Mouse (Mus musculus) midbrain, postnatal 0 days (tissue): ENCODE measurements around the gene Spata31d1a. TPM values are rescaled to one million over a fixed set of nuclear protein-coding genes. Genes with fewer than 3 reads are reported as not detected.

Source experiments
- ATAC-seq: fragments of 200-750 bp; cut with Nextera tagmentation; 2 replicates; pipeline ENCODE4 v1.8.0; 2017; ENCODE audit warnings: moderate number of reproducible peaks, mild to moderate bottlenecking, moderate TSS enrichment, moderate library complexity; ENCODE audit not compliant: low FRiP score
- DNase-seq: peaks from one replicate; pipeline ENCODE4 v3.0.0-alpha.2; 2015; ENCODE audit warnings: low spot score
- H3K27ac ChIP-seq: fragments of 300-500 bp; sonication (generic); 2 replicates; pipeline ENCODE4 v1.5.1; 2014; ENCODE audit warnings: low read depth, mild to moderate bottlenecking, low read length, mixed read lengths
- H3K27me3 ChIP-seq: fragments of 300-500 bp; sonication (generic); 2 replicates; pipeline ENCODE4 v1.6.1; 2014; ENCODE audit warnings: low read length, control low read depth, mixed read lengths; ENCODE audit not compliant: insufficient read depth
- H3K36me3 ChIP-seq: fragments of 300-500 bp; sonication (generic); 2 replicates; pipeline ENCODE4 v1.6.1; 2014; ENCODE audit warnings: low read length, control low read depth, mixed read lengths; ENCODE audit not compliant: insufficient read depth
- H3K4me1 ChIP-seq: fragments of 300-500 bp; sonication (generic); 2 replicates; pipeline ENCODE4 v1.6.1; 2014; ENCODE audit warnings: mild to moderate bottlenecking, control low read depth, antibody characterized with exemption, low read length, mixed read lengths; ENCODE audit not compliant: insufficient read depth
- H3K4me2 ChIP-seq: fragments of 300-500 bp; sonication (generic); 2 replicates; pipeline ENCODE4 v1.6.1; 2014; ENCODE audit warnings: low read depth, mild to moderate bottlenecking, low read length, mixed read lengths; ENCODE audit not compliant: poor library complexity, severe bottlenecking
- H3K4me3 ChIP-seq: fragments of 300-500 bp; sonication (generic); 2 replicates; pipeline ENCODE4 v1.5.1; 2014; ENCODE audit warnings: low read depth, mild to moderate bottlenecking, low read length, moderate library complexity
- H3K9ac ChIP-seq: fragments of 300-500 bp; sonication (generic); replicated peaks from 2 replicates; pipeline ENCODE4 v1.6.1; 2014; ENCODE audit warnings: mild to moderate bottlenecking, low read length, moderate library complexity, mixed read lengths; ENCODE audit not compliant: poor library complexity, severe bottlenecking
- H3K9me3 ChIP-seq: fragments of 300-500 bp; sonication (generic); 2 replicates; pipeline ENCODE4 v1.6.1; 2016; ENCODE audit warnings: low read length, control low read depth
- CTCF ChIP-seq: IDR thresholded peaks from 2 replicates; pipeline ENCODE4 v1.5.1; 2016; ENCODE audit warnings: antibody characterized with exemption, mild to moderate bottlenecking
- WGBS: fragments of 180-500 bp; shearing (Covaris S2); extraction: QIAGEN DNeasy Blood & Tissue Kit; methylation state at CpG from one replicate; pipeline ENCODE4 v1.1.7; 2014; 5-methylcytosine and 5-hydroxymethylcytosine counted together
- polyA plus RNA-seq: library from polyadenylated mRNA; unstranded; fragments of >200 nt; fragmentation: Nextera tagmentation; extraction: Ambion mirVana; gene quantifications from 2 replicates; pipeline ENCODE4 v1.2.1, GENCODE M21; 2015
- total RNA-seq: library from RNA; depleted of rRNA; stranded (reverse); fragments of >200 nt; gene quantifications from 2 replicates; pipeline ENCODE4 v1.2.3, GENCODE M21; 2014

Gene Spata31d1a
- total and polyA plus RNA-seq, 2 experiments from 2014 or later: not detected

- DNase-seq: no peak
- no peak for TF ChIP-seq CTCF
- Histone ChIP-seq H3K9me3 (no peaks in the 10 kb centered on the region), H3K4me1 (no peaks in the 10 kb centered on the region), H3K9ac (no peak overlapping the region), H3K27ac (no peak overlapping the region), H3K36me3 (no peaks in the 10 kb centered on the region), H3K27me3 (no peaks in the 10 kb centered on the region), H3K4me2 (no peak overlapping the region), H3K4me3 (no peak overlapping the region)
- ATAC-seq: no peak
- WGBS: 63% methylated on average over 13 of the region's 13 CpGs
Measured at GRCm38 (mm10) chr13:59688338-59688770, 21.8 kb downstream of the Spata31d1a start.

GRCm38 (mm10) chr13:59685236-59685635, 24.9 kb downstream of the Spata31d1a start:
- no peak for TF ChIP-seq CTCF
- Histone ChIP-seq H3K4me3 (no peak overlapping the region), H3K9ac (no peak overlapping the region), H3K27me3 (no peaks in the 10 kb centered on the region), H3K27ac (no peak overlapping the region), H3K4me1 (no peaks in the 10 kb centered on the region), H3K4me2 (no peak overlapping the region), H3K9me3 (no peaks in the 10 kb centered on the region), H3K36me3 (no peaks in the 10 kb centered on the region)
- WGBS: 95% methylated on average over 3 of the region's 3 CpGs
- no peak for DNase-seq
- no peak for ATAC-seq

- DNase-seq (no peak), ATAC-seq (no peak)
- no peak for TF ChIP-seq CTCF
- H3K9me3 ChIP-seq: no peaks in the 10 kb centered on the region
- H3K4me2 ChIP-seq: no peak overlapping the region
- no peaks in the 10 kb centered on the region for H3K27me3 ChIP-seq
- H3K4me1 ChIP-seq: no peaks in the 10 kb centered on the region
- 43% methylated on average over 7 of the region's 7 CpGs for WGBS
- H3K27ac ChIP-seq: no peak overlapping the region
- H3K4me3 ChIP-seq: no peak overlapping the region
- no peaks in the 10 kb centered on the region for H3K36me3 ChIP-seq
- no peak overlapping the region for H3K9ac ChIP-seq
Measured at GRCm38 (mm10) chr13:59682629-59683028, 27.5 kb downstream of the Spata31d1a start.

GRCm38 (mm10) chr13:59679908-59680307, 30.2 kb downstream of the Spata31d1a start:
- no peak overlapping the region for H3K4me3 ChIP-seq
- H3K27me3 ChIP-seq: no peaks in the 10 kb centered on the region
- H3K36me3 ChIP-seq: no peaks in the 10 kb centered on the region
- no peaks in the 10 kb centered on the region for H3K9me3 ChIP-seq
- no peak overlapping the region for H3K4me2 ChIP-seq
- WGBS: 79% methylated on average over 4 of the region's 4 CpGs
- H3K27ac ChIP-seq: no peak overlapping the region
- H3K9ac ChIP-seq: no peak overlapping the region
- TF ChIP-seq CTCF: no peak
- ATAC-seq (no peak), DNase-seq (no peak)
- H3K4me1 ChIP-seq: no peaks in the 10 kb centered on the region

GRCm38 (mm10) chr13:59679306-59679705, 30.8 kb downstream of the Spata31d1a start:
- no peak overlapping the region for H3K9ac ChIP-seq
- no peaks in the 10 kb centered on the region for H3K9me3 ChIP-seq
- ATAC-seq (no peak), DNase-seq (no peak)
- H3K4me2 ChIP-seq: no peak overlapping the region
- H3K36me3 ChIP-seq: no peaks in the 10 kb centered on the region
- H3K4me3 ChIP-seq: no peak overlapping the region
- H3K4me1 ChIP-seq: no peaks in the 10 kb centered on the region
- no peak for TF ChIP-seq CTCF
- no peaks in the 10 kb centered on the region for H3K27me3 ChIP-seq
- WGBS: 60% methylated on average over 4 of the region's 4 CpGs
- H3K27ac ChIP-seq: no peak overlapping the region

- Histone ChIP-seq H3K4me1 (no peaks in the 10 kb centered on the region), H3K4me3 (no peak overlapping the region), H3K27me3 (no peaks in the 10 kb centered on the region), H3K9me3 (no peaks in the 10 kb centered on the region), H3K27ac (no peak overlapping the region), H3K4me2 (peak overlapping the region; percentile 73; the same call in 1 of the 2 replicates), H3K36me3 (no peaks in the 10 kb centered on the region), H3K9ac (no peak overlapping the region)
- no peak for TF ChIP-seq CTCF
- WGBS: 85% methylated on average over 11 of the region's 12 CpGs
- DNase-seq (no peak), ATAC-seq (no peak)
Measured at GRCm38 (mm10) chr13:59676316-59677229, 33.6 kb downstream of the Spata31d1a start.
